Mouse (Mus musculus) large intestine, adult 2 months (tissue): ENCODE measurements around the gene Ggnbp2. TPM values are rescaled to one million over a fixed set of nuclear protein-coding genes. Genes with fewer than 3 reads are reported as not detected.
"Not testable (repeated sequence)": the region's sequence is repeated elsewhere in the genome, so short reads cannot be mapped to it uniquely, and the experiment has no call there.

Experiments
- DNase-seq: peaks from one replicate; pipeline ENCODE4 v3.0.0-alpha.2; 2012; ENCODE audit warnings: low read depth, low spot score
- WGBS: fragments of 180-500 bp; shearing (Covaris S2); methylation state at CpG from one replicate; pipeline ENCODE4 v1.1.7; 2018; 5-methylcytosine and 5-hydroxymethylcytosine counted together
- polyA plus RNA-seq: library from polyadenylated mRNA; depleted of rRNA; stranded (reverse); fragments of >200 nt; gene quantifications from 2 replicates; pipeline ENCODE4 v1.2.3, GENCODE M21; 2012

Gene Ggnbp2
- polyA plus RNA-seq, 1 experiment, result 34.0 TPM

DNA sequence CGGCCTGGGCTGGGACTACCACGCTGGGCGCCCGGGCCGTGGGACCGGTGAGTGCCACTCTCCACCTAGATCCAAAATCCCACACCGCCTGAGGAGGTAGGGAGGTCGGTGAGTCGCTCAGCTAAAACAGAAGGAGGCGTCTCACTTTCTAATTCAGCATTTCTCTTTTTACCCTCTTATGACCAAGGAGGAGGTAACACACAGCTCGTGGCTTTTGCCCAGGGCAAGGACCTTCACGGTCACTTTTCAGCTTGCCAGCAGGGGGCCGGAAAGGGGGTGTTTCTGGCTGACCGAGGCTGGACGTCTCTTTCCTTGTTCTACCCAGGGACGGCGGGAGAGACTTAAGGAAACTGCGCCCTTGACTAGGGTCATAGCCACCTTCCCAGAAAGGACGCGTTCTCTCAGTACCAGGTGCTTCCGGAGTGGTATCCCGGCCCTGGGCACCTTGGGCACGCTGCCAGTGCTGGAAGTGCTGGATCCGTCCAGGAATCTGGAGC lies 9.9 kb upstream of the Ggnbp2 start:
- under 1% methylated on average over 24 of the region's 24 CpGs for WGBS
- DNase-seq, result no peak

- WGBS, result under 1% methylated on average over 75 of the region's 81 CpGs
Measured at GRCm38 (mm10) chr11:84879772-84880464, 9.3 kb upstream of the Ggnbp2 start, which contains the start of the genes Myo19 and Pigw. TSS of gene Myo19 (plus strand) at chr11:84880148. TSS of gene Pigw (minus strand) at chr11:84880285.

GRCm38 (mm10) chr11:84879007-84879771 lies 8.6 kb upstream of the Ggnbp2 start:
- 11% methylated on average over 7 of the region's 7 CpGs for WGBS
- DNase-seq, result no peak

More at GRCm38 (mm10) chr11:84879772-84880464, 9.3 kb upstream of the Ggnbp2 start, which contains the start of the genes Myo19 and Pigw:
- no peak for DNase-seq

DNA sequence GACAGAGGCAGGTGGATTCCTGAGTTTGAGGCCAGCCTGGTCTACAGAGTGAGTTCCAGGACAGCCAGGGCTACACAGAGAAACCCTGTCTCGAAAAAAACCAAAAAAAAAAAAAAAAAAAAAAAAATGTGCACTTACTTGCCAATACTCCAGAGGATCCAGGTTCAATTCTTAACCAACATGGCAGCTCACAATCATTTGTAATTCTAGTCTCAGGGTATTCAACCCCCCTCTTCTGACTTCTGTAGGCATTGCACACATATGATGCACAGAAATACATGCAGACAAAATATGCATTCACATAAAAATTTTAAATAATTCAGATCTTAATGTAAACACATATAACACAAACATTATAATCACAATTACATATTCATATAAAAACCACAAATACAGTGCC lies 5.4 kb upstream of the Ggnbp2 start:
- 54% methylated on average over 1 of the region's 1 CpGs for WGBS
- not testable (repeated sequence) for DNase-seq

- WGBS, result 85% methylated on average over 1 of the region's 1 CpGs
- DNase-seq, result no peak
Measured at GRCm38 (mm10) chr11:84873042-84873833, 2.6 kb upstream of the Ggnbp2 start.

- DNase-seq, result no peak
Measured at GRCm38 (mm10) chr11:84871548-84872069, 992 bp upstream of the Ggnbp2 start.

GRCm38 (mm10) chr11:84871046-84871445 lies 429 bp upstream of the Ggnbp2 start:
- no peak for DNase-seq
- under 1% methylated on average over 10 of the region's 10 CpGs for WGBS

More at GRCm38 (mm10) chr11:84871548-84872069, 992 bp upstream of the Ggnbp2 start:
- 31% methylated on average over 4 of the region's 4 CpGs for WGBS

GRCm38 (mm10) chr11:84869537-84870232 lies 932 bp downstream of the Ggnbp2 start:
- WGBS, result under 1% methylated on average over 61 of the region's 61 CpGs
- no peak for DNase-seq

DNA sequence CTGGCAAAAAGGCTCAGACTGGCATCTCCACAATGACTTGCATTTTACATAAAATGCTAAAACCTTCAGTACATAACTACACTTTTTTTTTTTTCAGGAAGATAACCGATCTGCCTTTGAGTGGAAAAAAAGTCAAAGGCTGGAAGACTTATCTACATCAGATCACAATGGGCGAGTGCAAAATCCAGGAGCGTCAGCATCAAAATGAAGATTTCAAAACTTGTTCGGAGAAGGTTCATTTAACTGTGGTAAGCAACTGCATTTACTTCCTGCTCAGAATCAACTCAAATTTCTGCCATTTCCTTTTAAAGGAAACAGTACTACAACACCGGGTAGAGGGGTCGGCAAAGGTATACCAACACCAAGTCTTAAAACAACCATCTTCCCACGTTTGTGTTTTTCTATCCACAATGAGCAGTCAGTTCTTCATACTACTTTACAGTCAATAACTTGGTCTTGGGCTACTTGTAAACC lies 1.8 kb downstream of the Ggnbp2 start:
- no peak for DNase-seq
- 3% methylated on average over 7 of the region's 7 CpGs for WGBS

GRCm38 (mm10) chr11:84867586-84867985 lies 3.0 kb downstream of the Ggnbp2 start:
- 33% methylated on average over 2 of the region's 2 CpGs for WGBS
- DNase-seq, result no peak

DNA sequence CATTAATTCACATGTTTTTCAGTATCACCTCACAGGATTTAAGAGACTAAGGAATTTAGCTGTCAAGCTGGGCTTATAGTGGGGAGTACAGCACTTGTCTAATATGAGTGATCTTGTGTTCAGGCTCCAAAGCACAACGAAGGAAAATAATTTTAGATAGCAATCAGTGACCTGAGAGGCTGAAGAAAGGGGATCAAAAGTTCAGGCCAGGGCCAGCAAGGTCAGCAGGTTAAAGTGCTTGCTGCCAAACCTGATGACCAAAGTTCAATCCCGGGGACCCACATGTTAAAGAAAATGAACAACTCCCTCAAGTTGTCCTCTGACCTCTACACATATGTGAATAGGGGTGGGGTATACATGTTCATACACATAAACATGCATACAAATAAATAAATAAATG lies 5.3 kb downstream of the Ggnbp2 start:
- 30% methylated on average over 2 of the region's 2 CpGs for WGBS
- no peak for DNase-seq

DNA sequence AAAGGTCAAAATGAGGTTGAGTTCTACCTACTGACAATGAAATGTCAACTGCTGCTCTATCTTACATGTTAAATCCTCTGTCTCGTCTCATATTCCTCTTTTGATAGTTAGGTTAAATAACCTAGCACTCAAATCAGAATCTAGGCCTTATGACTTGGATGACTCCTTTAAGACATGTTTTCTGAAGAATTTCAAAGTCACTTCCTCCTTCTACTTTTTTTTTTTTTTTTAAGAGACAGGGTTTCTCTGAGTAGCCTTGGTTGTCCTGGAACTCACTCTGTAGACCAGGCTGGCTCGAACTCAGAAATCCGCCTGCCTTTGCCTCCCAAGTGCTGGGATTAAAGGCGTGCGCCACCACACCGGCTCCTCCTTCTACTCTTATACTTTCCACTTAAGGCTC lies 15.3 kb downstream of the Ggnbp2 start:
- no peak for DNase-seq
- 95% methylated on average over 6 of the region's 6 CpGs for WGBS

DNA sequence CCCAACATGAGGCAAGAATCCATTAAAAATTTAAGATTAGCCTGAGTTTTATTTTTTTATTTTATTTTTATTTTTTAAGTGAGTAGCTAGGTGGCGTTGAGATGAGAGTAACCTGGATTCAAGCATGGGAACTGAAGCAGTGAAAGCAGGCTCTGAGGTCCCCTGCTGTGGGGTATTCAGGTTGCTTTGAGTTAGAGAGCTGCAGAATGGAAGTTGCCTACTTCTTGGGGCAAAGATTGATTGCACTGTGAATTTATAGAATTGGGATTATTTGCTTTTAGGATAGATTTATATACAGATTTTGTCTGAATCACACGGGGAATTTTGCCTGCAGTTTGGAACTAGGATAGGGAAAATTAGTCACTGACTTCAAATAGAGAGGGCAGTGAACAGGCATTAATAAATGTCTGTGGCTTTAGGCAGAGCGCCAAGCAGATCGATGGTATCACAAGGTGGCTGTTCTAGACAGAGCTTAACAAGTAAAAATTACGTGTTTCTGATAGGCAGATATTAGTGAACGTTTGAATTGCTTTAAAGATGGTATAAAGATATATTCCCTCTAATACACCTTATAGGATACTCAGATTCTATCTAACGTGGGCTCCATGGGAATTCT lies 23.0 kb downstream of the Ggnbp2 start:
- no peak for DNase-seq
- 85% methylated on average over 7 of the region's 7 CpGs for WGBS

GRCm38 (mm10) chr11:84846741-84847474 lies 23.7 kb downstream of the Ggnbp2 start:
- no peak for DNase-seq
- 96% methylated on average over 15 of the region's 15 CpGs for WGBS

GRCm38 (mm10) chr11:84839330-84839729 lies 31.3 kb downstream of the Ggnbp2 start:
- DNase-seq, result no peak
- WGBS, result 82% methylated on average over 2 of the region's 2 CpGs

DNA sequence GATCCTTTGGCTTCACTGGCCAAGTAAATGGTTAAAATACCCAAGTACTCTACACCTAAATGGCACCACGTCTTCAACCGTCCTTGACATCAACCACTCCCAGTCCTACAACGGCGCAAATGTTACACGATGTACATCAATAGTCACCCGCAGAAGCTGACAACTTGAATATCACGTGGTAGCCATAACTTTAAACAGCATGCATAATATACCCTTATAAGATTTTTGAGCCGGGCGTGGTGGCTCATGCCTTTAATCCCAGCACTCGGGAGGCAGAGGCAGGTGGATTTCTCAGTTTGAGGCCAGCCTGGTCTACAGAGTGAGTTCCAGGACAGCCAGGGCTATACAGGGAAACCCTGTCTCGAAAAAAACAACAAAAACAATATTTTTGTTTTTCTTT lies 41.1 kb downstream of the Ggnbp2 start:
- not testable (repeated sequence) for DNase-seq
- WGBS, result 38% methylated on average over 11 of the region's 11 CpGs

DNA sequence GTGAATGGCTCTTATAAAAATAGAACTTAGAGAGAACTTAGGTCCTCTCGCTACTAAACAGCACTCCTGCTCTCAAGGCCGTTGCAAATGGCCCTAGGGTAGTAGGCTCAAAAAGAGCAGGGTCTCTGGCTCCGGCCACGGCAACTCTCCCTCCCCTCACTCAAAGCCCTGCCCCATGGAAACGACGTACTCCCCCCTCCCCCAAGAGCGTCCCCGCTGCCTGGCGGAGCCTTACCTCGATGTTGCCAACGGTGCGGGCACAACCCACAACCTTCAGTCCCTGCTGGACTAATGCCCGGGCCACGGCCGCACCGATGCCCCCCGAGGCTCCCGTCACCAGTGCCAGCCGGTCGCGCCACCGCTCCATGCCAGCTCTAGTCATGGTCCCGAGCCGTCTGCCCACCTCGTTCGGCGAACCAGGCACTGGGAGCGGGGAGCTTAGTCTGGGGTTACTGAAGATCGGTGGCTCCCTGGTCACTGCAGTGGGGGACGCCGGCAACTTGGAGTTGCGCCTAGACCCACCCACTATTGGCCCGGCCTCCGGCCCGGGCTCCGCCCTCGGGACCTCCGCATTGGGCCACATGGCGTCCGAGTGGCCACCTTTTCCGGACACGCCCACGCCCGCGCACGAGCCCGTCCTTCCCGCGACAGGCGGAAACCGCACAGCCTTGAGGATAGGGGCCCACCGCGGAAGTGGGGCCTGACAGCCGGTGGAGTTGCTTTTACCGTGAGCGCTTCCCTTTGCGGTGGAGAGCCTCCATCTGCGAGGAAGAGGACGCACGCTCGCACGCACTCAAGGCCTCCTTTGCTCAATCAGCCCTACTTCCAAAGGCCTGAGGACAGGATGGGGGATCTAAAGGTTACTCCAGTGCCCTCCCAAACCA lies 41.9 kb downstream of the Ggnbp2 start, which contains the start of gene Dhrs11:
Dhrs11 (minus strand) TSS at position 479 of the 884 bp plus-strand sequence.
- WGBS, result under 1% methylated on average over 62 of the region's 62 CpGs
- no peak for DNase-seq
